Mouse (Mus musculus) heart, postnatal 14 days (tissue): Measurements from ENCODE around the gene Wdr59. TPM values are rescaled to one million over a fixed set of nuclear protein-coding genes. Genes with fewer than 3 reads are reported as not detected.

ENCODE experiments used
- DNase-seq, 2 experiments: peaks; one replicate each; pipeline ENCODE4 v3.0.0; 2021 to 2022
- intact Hi-C: fragments of 180-260 bp; cut with DNase I; formaldehyde crosslinking; loops from one replicate; pipeline ENCODE4 v1.15.1; 2025
- long read RNA-seq, 2 experiments: library from polyadenylated mRNA; stranded (forward); transcript quantifications; one replicate each; pipeline ENCODE4 v2.0.0; 2021
- total RNA-seq, 2 experiments: library from RNA; stranded (reverse); gene quantifications; 2 replicates each; pipeline ENCODE4 v1.2.3; 2021

Gene Wdr59
- total RNA-seq = 10 to 100 TPM in 1 of 2 experiments, 1 to 10 TPM in 1; 7.8 to 10.3 TPM
- long read RNA-seq, experiment 1, partial matches to known transcripts = 3 of 3 reads
- long read RNA-seq, experiment 1, other reads (novel, unspliced or antisense) = 0 of 3 reads
- long read RNA-seq, experiment 2, full-length matches to known transcripts = 1 of 5 reads
- long read RNA-seq, experiment 2, partial matches to known transcripts = 1 of 5 reads
- long read RNA-seq, experiment 2, other reads (novel, unspliced or antisense) = 3 of 5 reads

DNA sequence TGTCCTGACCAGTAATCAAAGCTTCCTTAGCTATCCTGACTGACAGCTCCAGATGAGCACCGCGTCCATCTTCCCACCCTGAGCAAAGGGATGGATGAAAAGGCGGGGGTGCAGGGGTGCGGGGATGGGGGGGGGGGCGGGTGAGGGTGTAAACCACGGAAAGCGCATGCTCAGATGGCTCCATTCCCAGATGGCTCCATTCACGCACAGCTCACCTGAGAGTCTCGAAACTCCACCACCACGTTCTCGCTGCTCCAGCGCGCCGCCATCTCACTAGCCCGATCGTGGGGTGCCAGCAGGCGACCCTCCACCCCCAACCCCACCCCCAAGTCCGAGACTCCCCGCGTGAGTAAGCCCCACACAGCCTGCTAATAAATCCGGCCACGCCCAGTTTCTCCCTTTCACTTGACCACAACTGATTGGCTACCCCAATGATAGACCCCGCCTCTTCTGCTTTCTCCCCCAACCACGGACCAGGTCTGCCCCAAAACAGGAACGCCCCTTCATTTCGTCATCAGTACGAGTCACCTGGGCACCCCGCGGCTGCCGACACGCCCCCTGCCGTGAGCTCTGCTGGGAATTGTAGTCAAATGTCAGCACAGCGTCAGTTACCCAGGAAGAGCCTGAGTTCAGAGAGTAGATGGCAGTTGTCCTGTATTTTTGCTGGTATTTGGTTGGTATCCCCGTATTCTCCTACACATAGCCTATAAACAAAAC is at the start of gene Wdr59:
Gene Wdr59 (minus strand): TSS at position 380 of the 717 bp plus-strand sequence.
- intact Hi-C loops = no loop called here

DNA sequence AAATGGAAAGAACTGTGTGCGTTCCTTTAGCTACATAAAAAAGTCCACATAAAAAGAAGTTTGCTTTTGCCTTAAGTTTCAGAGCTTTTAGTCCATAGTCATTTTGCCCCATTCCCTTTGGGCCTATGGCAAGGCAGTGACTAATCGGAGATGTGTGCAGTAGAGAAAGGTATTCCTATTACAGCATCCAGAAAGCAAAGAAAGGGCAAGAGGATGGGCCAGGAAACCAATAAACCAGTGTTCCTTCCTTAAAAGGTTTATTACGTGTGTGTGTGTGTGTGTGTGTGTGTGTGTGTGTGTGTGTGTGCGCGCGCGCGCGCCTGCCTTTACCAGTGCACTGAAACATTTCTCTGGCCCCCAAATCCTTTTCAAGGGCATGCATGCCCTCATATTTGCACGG is 49.8 kb upstream of the Wdr59 start:
- DNase-seq = no peak
- intact Hi-C loops = no loop called here

More for the DNA sequence above, at the start of gene Wdr59:
- DNase-seq = peak; percentile 94 to 98

DNA sequence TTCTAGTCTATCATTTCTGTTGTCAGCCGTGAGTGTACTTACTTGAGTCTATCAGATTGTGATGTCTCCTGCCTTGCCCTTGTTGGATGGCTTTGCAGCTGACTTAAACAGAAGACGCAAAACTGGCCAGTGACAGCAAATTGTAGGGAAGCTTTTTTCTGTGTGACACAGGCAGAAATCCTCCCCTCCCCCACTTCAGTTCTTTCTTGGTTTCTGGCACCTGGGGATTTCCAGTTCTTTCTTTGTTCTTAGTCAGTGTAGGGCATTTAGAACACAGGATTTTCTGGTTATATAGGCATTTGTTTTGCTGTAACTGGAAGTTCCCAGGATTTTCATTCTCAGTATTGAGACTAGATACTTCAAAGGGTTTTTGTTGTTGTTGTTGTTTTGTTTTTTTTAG is 48.5 kb upstream of the Wdr59 start:
- intact Hi-C loops = no loop called here
- DNase-seq = no peak

DNA sequence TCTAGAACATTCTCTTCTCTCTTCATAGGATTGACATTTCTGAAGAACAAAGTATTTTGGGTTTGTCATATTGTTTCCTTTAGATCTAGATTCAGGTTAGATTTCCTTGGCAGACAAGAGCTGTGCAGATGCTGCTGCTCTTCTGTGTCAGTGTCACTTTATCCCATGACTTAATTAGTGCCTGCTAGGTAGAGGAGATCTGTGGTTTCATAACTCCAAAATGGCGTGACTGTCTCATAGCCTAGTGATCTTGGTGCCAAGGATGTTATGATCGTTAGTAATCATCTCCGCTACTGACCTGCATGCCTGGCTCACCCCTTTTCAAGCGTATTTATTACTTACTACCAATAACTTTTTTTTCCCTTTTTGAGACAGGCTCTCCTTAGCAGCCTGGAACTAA is 48.0 kb upstream of the Wdr59 start:
- intact Hi-C loops = loop anchor here (5.0 kb wide), 1 partner anchor 313 kb away; the partner anchor contains the start of gene Glg1
- no peak for DNase-seq

DNA sequence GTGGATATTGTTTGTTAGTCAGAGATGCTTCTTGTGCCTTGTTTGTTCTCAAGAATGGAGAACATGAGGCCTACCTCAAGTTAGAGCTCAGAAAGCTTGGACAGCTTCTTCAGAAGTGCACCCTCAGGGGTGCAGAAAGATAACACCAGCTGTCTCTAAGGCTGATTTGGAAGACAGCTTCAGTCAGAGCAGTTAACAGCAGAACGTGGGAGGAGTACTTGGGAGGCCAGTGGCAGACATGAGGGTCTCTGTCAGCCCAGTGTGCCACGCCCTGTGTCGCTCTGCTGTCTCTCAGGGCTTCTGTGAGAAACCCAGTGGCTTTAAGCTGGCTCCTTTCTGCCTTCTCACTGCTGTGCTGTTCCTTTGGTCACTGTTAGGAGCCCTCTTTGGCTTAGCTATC is 46.1 kb upstream of the Wdr59 start:
- DNase-seq = no peak
- intact Hi-C loops = loop anchor here (5.0 kb wide), 1 partner anchor 311 kb away; the partner anchor contains the start of gene Glg1

DNA sequence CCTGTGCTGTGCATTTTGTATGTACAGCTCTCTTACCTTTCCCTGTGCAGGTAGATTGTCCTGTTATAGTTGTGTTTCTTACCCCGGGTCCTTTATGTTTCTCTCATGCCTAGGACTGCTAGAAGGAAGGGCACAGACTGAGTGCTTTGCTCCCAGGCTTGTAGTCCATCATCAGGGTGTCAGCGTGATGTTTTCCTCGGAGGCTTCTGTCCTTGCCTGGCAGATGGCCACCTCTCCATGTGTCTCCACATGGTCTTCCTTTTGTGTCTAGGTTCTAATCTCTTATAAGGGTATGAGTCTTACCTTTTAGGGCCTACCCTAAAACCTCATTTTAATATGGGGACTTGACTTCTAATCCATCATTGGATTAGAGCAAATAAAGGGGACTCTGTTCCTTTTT is 45.7 kb upstream of the Wdr59 start:
- no peak for DNase-seq
- intact Hi-C loops = loop anchor here (5.0 kb wide), 1 partner anchor 310 kb away; the partner anchor contains the start of gene Glg1

DNA sequence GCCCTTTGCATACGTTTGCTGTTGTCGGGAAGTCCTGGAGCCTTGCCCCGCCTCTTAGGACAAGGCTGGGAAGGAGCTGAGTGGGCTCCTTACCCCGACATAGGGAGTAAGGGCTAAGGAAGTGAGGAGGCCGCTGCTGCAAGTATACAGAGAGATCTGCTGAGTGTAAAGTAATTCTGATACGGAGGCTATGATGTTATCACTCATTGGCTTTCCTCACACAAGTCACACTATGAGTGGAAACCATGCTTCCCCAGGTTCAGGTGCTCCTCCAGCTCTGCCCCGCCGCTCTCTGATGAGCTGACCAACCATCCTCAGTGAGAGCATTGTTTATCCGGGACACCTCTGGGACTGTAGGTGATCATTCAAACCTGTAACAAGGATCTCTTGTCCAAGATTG is 44.4 kb upstream of the Wdr59 start:
- intact Hi-C loops = loop anchor here (5.0 kb wide), 1 partner anchor 309 kb away; the partner anchor contains the start of gene Glg1
- no peak for DNase-seq

DNA sequence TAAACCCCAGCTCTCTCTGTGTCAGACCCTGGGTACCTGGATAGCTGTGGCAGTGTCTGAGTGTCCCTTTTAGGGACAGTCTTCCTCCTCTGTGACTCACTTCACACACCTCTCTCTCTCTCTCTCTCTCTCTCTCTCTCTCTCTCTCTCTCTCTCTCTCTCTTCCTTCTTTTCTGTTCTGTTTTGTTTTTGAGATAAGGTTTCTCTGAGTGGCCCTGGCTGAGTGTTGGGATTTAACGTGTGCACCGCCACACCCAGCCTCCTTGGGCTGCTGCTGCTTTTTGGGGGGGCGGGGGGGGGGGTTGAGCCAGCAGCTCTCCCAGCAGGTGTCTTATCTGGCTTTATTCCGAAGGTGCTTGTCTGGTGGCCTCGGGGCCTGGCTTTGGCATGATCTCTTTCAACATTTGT is 43.9 kb upstream of the Wdr59 start:
- intact Hi-C loops = loop anchor here (5.0 kb wide), 1 partner anchor 308 kb away; the partner anchor contains the start of gene Glg1
- no peak for DNase-seq

DNA sequence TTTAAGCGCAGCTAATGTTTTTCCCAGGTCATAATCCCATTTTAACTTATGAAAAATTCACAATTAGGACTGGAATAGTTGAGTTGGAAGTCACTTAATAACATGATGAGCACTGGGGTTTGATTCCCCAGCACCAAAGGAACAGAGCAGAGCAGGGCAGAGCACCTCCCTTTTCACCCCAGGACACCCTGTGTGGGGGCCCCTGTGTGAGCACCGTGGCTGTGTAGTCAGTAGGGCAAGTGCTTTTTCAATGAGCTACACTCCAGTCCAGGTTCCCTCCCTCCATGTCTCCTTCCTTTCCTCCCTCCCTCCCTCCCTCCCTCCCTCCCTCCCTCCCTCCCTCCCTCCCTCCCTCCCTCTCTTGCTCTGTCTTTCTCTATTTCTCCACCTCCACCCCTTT is 42.2 kb upstream of the Wdr59 start:
- DNase-seq = no peak
- intact Hi-C loops = loop anchor here (5.0 kb wide), 1 partner anchor 33 kb away; no protein-coding TSS in a partner anchor

DNA sequence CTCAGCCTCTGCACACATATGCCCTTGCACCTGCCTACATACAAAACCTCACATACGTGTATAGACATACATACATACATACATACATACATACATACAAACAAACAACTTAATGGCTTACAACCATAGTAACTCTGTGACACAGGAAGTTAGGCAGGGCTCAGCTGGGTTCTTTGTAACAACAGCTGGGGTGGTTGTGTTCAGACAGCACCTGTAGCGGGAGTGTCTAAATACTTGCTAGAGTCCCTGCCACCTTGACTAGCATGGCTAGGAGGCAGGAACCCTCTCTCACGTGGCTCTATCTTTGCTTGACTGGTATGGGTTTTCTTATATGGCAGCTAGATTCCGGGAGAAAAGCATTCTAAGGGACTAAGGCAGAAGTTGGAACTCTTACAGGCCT is 41.8 kb upstream of the Wdr59 start:
- intact Hi-C loops = loop anchor here (5.0 kb wide), 1 partner anchor 34 kb away; no protein-coding TSS in a partner anchor
- DNase-seq = no peak

DNA sequence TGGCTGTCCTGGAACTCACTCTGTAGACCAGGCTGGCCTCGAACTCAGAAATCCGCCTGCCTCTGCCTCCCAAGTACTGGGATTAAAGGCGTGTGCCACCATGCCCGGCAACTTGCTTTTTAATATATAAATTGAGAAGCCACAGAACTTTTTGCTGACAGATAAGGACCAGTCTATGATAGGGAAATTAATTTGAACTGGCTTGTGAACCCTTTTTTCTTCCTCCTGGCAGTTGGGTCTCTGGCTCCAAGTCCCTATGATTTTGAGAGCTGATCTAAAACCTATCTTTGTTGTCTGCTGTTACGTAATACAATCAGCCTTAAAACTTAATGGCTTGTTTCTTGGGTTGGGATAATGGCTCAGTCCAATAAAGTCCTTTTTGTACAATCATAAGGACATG is 41.2 kb upstream of the Wdr59 start:
- intact Hi-C loops = loop anchor here (5.0 kb wide), 1 partner anchor 34 kb away; no protein-coding TSS in a partner anchor
- no peak for DNase-seq

DNA sequence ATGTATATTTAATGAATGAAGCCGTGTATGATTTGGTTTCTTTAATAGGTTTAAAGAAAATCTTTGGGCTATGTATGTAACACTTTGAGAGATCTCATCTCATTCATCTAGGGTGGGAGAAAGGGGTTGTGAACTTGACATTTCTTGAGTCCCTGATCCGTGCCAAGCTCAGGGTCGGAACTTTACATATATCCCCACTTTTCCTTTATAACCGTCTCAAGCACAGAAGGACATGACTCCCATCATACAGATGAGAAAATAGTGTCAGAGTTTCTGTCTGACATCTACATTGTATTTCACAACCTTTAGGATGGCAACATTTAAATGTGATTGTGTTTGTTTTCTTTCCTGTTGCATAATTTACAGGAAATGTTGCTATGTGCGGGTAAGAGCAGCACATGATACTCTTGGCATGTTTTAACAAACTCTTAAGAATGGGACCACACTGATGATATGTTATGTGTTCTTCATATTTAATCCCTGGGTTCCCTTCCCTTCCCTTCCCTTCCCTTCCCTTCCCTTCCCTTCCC is 40.4 kb upstream of the Wdr59 start:
- no peak for DNase-seq
- intact Hi-C loops = loop anchor here (5.0 kb wide), 1 partner anchor 35 kb away; no protein-coding TSS in a partner anchor

DNA sequence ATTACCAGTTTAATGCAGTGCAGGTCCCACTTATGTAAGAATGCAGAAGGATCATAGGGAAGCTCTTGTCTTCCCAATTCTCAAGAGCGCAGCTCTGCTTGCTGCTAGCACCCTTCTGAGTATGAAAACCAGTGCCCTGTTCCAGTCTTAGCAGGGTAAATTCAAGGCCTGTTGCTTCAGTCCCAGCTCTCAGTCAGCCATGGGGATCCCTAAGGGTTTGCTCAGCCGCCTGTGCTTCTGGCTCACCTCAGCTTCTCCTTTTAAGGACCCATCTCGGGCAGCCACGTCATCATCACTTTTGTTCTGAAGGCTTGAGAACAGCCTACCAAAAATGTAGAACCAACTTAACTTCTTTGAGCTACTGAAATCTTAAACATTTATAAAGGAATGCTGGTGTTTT is 39.9 kb upstream of the Wdr59 start:
- no peak for DNase-seq
- intact Hi-C loops = loop anchor here (5.0 kb wide), 1 partner anchor 35 kb away; no protein-coding TSS in a partner anchor

DNA sequence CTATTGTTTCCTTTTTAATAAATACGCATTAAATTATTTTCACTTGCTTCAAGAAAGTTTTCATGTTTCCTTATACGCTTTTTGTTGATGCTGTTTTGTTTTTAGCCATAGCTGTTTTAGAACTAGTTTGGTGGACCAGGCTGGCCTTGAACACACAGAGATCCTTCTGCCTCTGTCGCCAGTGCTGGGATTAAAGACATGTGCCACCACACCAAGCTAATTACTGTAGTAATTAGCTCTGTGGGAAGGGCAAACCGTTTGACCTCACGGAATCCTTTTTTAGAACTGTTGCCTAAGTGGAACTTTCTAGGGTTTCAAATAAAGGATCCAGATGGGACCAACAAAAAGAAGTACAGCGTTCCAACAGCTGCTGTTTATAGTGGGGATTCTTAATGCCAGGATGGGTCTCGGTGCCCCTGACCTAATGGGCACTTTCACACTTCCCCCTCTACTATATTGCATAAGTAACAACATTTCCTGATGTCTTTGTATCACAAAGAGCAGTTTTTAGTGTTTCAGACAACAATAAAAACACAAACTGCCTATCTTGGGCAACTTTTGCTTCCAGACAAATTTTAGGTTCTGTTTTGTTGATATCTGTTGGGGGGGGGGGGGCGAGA is 29.7 kb upstream of the Wdr59 start:
- intact Hi-C loops = no loop called here
- no peak for DNase-seq

DNA sequence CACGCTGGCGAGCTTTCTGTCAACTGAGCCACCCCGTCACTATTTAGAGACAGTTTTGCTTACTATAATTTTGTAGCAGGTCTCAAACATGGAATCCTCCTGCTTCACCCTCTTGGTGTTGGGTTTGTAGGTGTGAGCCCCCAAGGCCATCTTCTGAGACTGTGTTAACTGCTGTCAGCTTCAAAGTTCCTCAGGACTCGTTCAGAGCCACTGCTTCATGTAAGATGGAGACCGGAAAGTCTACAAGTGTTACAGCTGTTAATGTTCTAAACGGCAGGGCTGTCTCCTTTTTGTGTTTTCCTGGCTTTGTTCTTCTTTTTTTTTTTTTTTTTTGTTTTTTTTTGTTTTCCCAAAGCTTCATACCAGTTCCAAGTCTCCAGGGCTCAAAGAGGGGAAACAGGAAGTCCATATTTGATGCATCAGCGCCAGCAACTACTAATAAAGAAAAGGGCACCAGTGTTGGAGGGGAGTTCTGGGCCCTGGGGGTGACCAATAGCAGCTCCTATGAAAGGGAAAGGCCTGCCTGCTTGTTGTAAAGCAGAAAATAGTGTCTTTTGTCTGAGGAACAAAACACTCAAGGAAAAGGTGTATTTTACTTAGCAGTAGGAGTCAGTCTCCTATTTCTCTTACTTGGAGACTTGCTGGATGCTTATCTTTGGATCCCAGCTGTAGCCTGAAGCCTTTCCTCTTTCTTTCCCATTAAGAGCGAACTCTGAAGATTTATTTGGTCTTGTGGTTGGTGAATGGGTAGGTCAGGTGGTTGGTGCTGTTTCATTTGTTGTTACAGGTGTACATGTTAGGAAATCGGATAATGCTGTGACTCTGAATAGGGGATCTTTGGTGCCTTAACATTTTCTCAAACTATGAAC is 28.3 kb upstream of the Wdr59 start:
- no peak for DNase-seq
- intact Hi-C loops = no loop called here

DNA sequence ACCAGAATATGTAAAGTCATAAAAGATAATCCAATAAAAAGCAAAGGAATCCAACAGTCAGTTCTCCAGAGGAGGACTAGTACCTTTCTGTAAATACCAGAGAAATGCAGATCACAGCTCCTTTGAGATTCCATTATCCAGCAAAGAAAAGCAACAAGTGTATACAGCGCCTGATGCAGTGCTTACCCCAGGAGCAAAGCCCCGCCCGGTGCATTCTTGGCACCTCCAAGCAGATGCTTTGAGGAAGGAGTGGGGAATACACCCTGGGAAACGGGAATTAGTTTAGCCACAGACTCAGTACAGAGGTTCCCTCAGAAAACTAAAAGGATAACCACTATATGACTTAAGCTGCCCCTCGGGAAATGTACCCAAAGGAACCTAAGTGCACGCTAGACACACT is 26.3 kb upstream of the Wdr59 start:
- no peak for DNase-seq
- intact Hi-C loops = no loop called here

DNA sequence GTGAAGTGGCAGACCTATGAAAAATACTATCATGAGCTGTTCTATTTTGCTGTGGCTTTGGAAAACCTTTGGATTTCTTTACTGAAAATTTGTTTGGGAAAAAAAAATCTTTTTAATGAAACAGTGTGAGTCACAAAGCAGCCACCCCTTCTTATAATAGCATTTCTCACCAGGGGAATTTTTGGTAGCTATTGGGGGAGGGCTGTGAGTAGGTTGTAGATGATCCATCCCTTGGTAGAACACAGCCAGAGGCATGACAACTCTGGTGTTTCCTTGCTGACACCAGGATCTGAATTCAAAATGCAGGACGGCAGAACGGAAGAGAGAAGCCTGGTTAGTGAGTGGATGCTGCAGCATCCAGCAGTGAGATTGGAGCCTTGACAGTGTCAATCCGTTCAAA is 25.3 kb upstream of the Wdr59 start:
- intact Hi-C loops = no loop called here

DNA sequence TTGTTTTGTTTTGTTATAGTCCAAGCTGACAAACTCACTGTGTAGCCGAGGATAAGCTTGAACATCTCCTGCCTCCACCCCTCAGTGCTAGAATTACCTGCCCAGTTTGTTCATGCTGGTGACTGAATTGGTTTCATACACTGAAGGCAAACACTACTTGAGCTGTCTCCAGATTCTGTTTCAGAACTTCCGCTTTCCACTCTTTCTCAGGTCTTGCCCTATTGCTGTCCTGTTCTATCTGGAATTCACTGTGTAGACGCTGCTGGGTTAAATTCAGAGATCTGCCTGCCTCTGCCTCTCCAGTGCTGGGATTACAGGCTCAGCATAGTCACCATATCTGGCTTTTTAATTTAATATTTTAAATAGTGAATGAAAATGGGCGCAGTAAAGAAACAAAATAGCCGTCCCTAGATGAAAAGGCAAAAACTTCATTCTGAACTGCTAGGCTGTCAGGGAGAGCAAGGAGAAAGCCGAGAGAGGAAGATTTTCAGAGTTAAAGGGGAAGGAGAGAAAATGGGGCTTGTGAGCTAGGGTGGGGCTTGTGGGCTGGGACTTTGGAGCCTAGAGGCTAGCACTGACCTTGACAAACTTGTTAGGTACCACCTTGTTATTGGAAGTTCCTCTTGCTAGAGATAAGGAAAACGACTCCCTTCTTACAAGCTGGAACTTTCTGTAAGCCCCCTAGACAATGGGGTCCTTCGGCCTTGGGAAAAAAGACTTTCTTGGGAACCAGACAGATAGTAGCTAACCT is 23.7 kb upstream of the Wdr59 start:
- no peak for DNase-seq
- intact Hi-C loops = no loop called here

More for the DNA sequence above, 25.3 kb upstream of the Wdr59 start:
- no peak for DNase-seq

DNA sequence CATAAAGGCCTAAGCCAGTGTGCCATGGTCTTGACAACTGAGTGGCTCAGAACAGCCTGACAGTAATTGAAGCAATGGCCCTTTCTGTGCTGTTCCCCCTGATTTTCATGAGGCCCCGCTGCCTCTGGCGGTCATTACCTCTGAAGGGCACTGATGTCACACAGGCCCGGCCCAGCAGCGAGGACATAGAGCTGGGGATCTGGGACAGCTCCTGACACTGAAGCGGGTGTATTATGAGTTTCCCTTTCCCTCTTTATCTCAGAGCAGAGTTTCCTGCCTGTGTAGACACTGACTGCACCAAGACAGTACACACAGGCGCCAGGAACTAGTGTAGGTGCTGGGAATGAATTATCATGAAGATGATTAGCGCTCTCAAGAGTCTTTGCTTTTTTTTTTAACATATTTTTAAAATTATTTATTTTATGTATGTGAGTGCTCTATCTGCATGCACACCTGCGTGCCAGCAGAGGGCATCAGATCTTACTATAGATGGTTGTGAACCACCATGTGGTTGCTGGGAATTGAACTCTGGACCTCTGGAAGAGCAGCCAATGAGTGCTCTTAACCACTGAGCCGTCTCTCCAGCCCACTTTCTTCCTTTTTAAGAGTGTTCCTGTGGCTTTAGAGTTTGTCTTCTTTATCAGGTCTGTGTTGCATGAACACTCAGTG is 22.0 kb upstream of the Wdr59 start:
- intact Hi-C loops = no loop called here
- DNase-seq = peak in 1 of 2 experiments; percentile 33
